Mouse (Mus musculus) kidney, postnatal 14 days (tissue): ENCODE results near the gene Vmn1r123.
"Not testable (repeated sequence)": the region's sequence is repeated elsewhere in the genome, so short reads cannot be mapped to it uniquely, and the experiment has no call there.

Experiments used
- DNase-seq: peaks from one replicate; pipeline ENCODE4 v3.0.0; 2022; ENCODE audit warnings: mixed read lengths

Vmn1r123 gene

GRCm38 (mm10) chr7:21161885-21162284 is at the start of gene Vmn1r123:
Vmn1r123 (plus strand) TSS chr7:21162185.
- not testable (repeated sequence) for DNase-seq

GRCm38 (mm10) chr7:21134028-21134427 is 28.0 kb upstream of the Vmn1r123 start, which contains the start of gene Vmn1r122:
Vmn1r122 (minus strand) TSS chr7:21134128.
- DNase-seq: not testable (repeated sequence)

DNA sequence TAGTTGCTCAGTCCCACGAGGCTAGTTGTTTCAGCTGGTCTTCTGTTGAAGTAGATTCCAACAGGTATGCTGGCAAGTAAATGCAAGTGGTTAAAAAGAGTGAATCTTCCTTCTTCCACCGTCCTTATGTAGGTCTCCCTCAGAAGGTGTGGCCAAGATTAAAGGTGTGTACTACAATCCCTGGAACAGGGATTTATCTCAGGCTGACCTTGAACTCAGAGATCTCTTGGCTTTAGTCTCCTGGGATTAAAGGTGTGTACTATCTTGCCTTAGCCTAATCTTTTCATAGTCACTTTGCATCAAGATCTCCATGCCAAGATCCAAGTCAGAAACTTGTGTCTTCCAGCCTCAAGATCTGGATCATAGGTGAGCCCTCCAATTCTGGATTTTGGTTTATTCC is 28.3 kb downstream of the Vmn1r123 start, which contains the start of gene Gm5157:
TSS of gene Gm5157 (minus strand) at position 101 of the 400 bp plus-strand sequence.
- DNase-seq: not testable (repeated sequence)
